Mouse (Mus musculus): Measurements from ENCODE around the gene Syap1. TPM values are rescaled to one million over a fixed set of nuclear protein-coding genes. Genes with fewer than 3 reads are reported as not detected.
"Not testable (repeated sequence)": the region's sequence is repeated elsewhere in the genome, so short reads cannot be mapped to it uniquely, and the experiment has no call there.

Gene Syap1
- total and polyA plus RNA-seq, 2 experiments from 2014 or later: 23.4 to 40.0 TPM

- no peak for TF ChIP-seq CTCF (IDR thresholded peaks at IDR 0.05; ENCODE audit: low read depth)
- H3K4me3 ChIP-seq (ENCODE audit: low read length): no peak overlapping the region
- H3K4me2 ChIP-seq (ENCODE audit: low read depth, low read length): no peak overlapping the region
- no peaks in the 10 kb centered on the region for H3K9me3 ChIP-seq (ENCODE audit: low read length)
- DNase-seq (ENCODE audit: low spot score) (no peak), ATAC-seq (no peak)
- H3K4me1 ChIP-seq (ENCODE audit: insufficient read depth, low read length): no peaks in the 10 kb centered on the region
- H3K36me3 ChIP-seq (ENCODE audit: insufficient read depth, low read length): no peaks in the 10 kb centered on the region
- H3K9ac ChIP-seq (replicated peaks; ENCODE audit: low read length): no peak overlapping the region
- H3K27ac ChIP-seq: no peak overlapping the region
- WGBS: 59% methylated on average over 1 of the region's 1 CpGs
- H3K27me3 ChIP-seq (ENCODE audit: insufficient read depth, low read length): no peaks in the 10 kb centered on the region
These were observed 56.7 kb downstream of the Syap1 start for GRCm38 (mm10) chrX:162831542-162831941.

- Histone ChIP-seq H3K9ac (replicated peaks; ENCODE audit: low read length) (no peak overlapping the region), H3K27me3 (ENCODE audit: insufficient read depth, low read length) (no peaks in the 10 kb centered on the region), H3K9me3 (ENCODE audit: low read length) (no peaks in the 10 kb centered on the region), H3K27ac (no peak overlapping the region), H3K4me1 (ENCODE audit: insufficient read depth, low read length) (no peaks in the 10 kb centered on the region), H3K4me2 (ENCODE audit: low read depth, low read length) (no peak overlapping the region), H3K4me3 (ENCODE audit: low read length) (no peak overlapping the region), H3K36me3 (ENCODE audit: insufficient read depth, low read length) (no peaks in the 10 kb centered on the region)
- DNase-seq (ENCODE audit: low spot score): no peak
- 18% methylated on average over 1 of the region's 1 CpGs for WGBS
- ATAC-seq: no peak
- no peak for TF ChIP-seq CTCF (IDR thresholded peaks at IDR 0.05; ENCODE audit: low read depth)
These were observed 57.2 kb downstream of the Syap1 start for GRCm38 (mm10) chrX:162831036-162831435.

GRCm38 (mm10) chrX:162830313-162830712 is 57.9 kb downstream of the Syap1 start:
- not testable (repeated sequence) for DNase-seq (ENCODE audit: low spot score); ATAC-seq; H3K9ac ChIP-seq (replicated peaks; ENCODE audit: low read length); H3K4me3 ChIP-seq (ENCODE audit: low read length); H3K4me2 ChIP-seq (ENCODE audit: low read depth, low read length); H3K9me3 ChIP-seq (ENCODE audit: low read length); H3K27me3 ChIP-seq (ENCODE audit: insufficient read depth, low read length); H3K4me1 ChIP-seq (ENCODE audit: insufficient read depth, low read length); H3K36me3 ChIP-seq (ENCODE audit: insufficient read depth, low read length); H3K27ac ChIP-seq
- WGBS: 72% methylated on average over 2 of the region's 2 CpGs

- Histone ChIP-seq H3K4me2 (ENCODE audit: low read depth, low read length) (peak overlapping the region; percentile 40), H3K27me3 (ENCODE audit: insufficient read depth, low read length) (no peaks in the 10 kb centered on the region), H3K9ac (replicated peaks; ENCODE audit: low read length) (no peak overlapping the region), H3K4me3 (ENCODE audit: low read length) (peak overlapping the region; percentile 51), H3K9me3 (ENCODE audit: low read length) (no peaks in the 10 kb centered on the region), H3K36me3 (ENCODE audit: insufficient read depth, low read length) (no peaks in the 10 kb centered on the region), H3K4me1 (ENCODE audit: insufficient read depth, low read length) (no peaks in the 10 kb centered on the region), H3K27ac (no peak overlapping the region)
- no peak for DNase-seq (ENCODE audit: low spot score)
- ATAC-seq: no peak
- 46% methylated on average over 5 of the region's 5 CpGs for WGBS
- TF ChIP-seq CTCF (IDR thresholded peaks at IDR 0.05; ENCODE audit: low read depth): no peak
These were observed 58.5 kb downstream of the Syap1 start for GRCm38 (mm10) chrX:162829741-162830140.

GRCm38 (mm10) chrX:162829203-162829708 is 59.0 kb downstream of the Syap1 start, which contains the start of gene Txlng:
Txlng (minus strand) TSS chrX:162829454.
- WGBS: 19% methylated on average over 37 of the region's 37 CpGs
- H3K9ac ChIP-seq (replicated peaks; ENCODE audit: low read length): peak within 1 kb of the TSS; percentile 51

GRCm38 (mm10) chrX:162828783-162829182 is 59.5 kb downstream of the Syap1 start:
- peak overlapping the region; percentile 51 for H3K4me3 ChIP-seq (ENCODE audit: low read length)
- no peaks in the 10 kb centered on the region for H3K27me3 ChIP-seq (ENCODE audit: insufficient read depth, low read length)
- H3K4me1 ChIP-seq (ENCODE audit: insufficient read depth, low read length): no peaks in the 10 kb centered on the region
- no peaks in the 10 kb centered on the region for H3K9me3 ChIP-seq (ENCODE audit: low read length)
- TF ChIP-seq CTCF (IDR thresholded peaks at IDR 0.05; ENCODE audit: low read depth): no peak
- ATAC-seq (peak; percentile 24), DNase-seq (ENCODE audit: low spot score) (peak; percentile 8)
- H3K4me2 ChIP-seq (ENCODE audit: low read depth, low read length): peak overlapping the region; percentile 76
- H3K36me3 ChIP-seq (ENCODE audit: insufficient read depth, low read length): no peaks in the 10 kb centered on the region
- peak overlapping the region; percentile 51 for H3K9ac ChIP-seq (replicated peaks; ENCODE audit: low read length)
- H3K27ac ChIP-seq: peak overlapping the region; percentile 64; the same call in 1 of the 2 replicates
- WGBS: 28% methylated on average over 20 of the region's 20 CpGs

More at GRCm38 (mm10) chrX:162829203-162829708, 59.0 kb downstream of the Syap1 start, which contains the start of gene Txlng:
- Histone ChIP-seq H3K4me2 (ENCODE audit: low read depth, low read length) (peak within 1 kb of the TSS; percentile 76), H3K4me1 (ENCODE audit: insufficient read depth, low read length) (no peaks in the 10 kb centered on the region), H3K4me3 (ENCODE audit: low read length) (peak within 1 kb of the TSS; percentile 51), H3K9me3 (ENCODE audit: low read length) (no peaks in the 10 kb centered on the region), H3K36me3 (ENCODE audit: insufficient read depth, low read length) (no peaks in the 10 kb centered on the region), H3K27me3 (ENCODE audit: insufficient read depth, low read length) (no peaks in the 10 kb centered on the region), H3K27ac (peak within 1 kb of the TSS; percentile 64; the same call in 1 of the 2 replicates)
- no peak for TF ChIP-seq CTCF (IDR thresholded peaks at IDR 0.05; ENCODE audit: low read depth)
- DNase-seq (ENCODE audit: low spot score): peak; percentile 96
- peak; percentile 98 for ATAC-seq

- H3K4me1 ChIP-seq (ENCODE audit: insufficient read depth, low read length): no peaks in the 10 kb centered on the region
- peak overlapping the region; percentile 51 for H3K4me3 ChIP-seq (ENCODE audit: low read length)
- no peak for DNase-seq (ENCODE audit: low spot score)
- no peaks in the 10 kb centered on the region for H3K36me3 ChIP-seq (ENCODE audit: insufficient read depth, low read length)
- H3K27ac ChIP-seq: no peak overlapping the region
- TF ChIP-seq CTCF (IDR thresholded peaks at IDR 0.05; ENCODE audit: low read depth): no peak
- H3K4me2 ChIP-seq (ENCODE audit: low read depth, low read length): peak overlapping the region; percentile 76
- 45% methylated on average over 6 of the region's 6 CpGs for WGBS
- ATAC-seq: no peak
- no peaks in the 10 kb centered on the region for H3K9me3 ChIP-seq (ENCODE audit: low read length)
- peak overlapping the region; percentile 51; the same call in 1 of the 2 replicates for H3K9ac ChIP-seq (replicated peaks; ENCODE audit: low read length)
- H3K27me3 ChIP-seq (ENCODE audit: insufficient read depth, low read length): no peaks in the 10 kb centered on the region
These were observed 60.2 kb downstream of the Syap1 start for GRCm38 (mm10) chrX:162828016-162828415.

MicroRNAs within 50 kb of the gene (microRNA counts, 519-probe panel; counts per million panel counts)
- not detected for microRNA mmu-miR-3473

Small RNAs within 50 kb of the gene (microRNA-seq; reads per million reads assigned to microRNA genes)
- gene Mir3473a: 0 reads per million in 2 experiments

Other genes starting within 250 kb of the Syap1 start
- 10.9 and 11.3 TPM in 2 replicates for gene Reps2, start 244.8 kb downstream of the Syap1 start, total RNA-seq (2014; rRNA removed)
- 1.9 and 2.4 TPM in 2 replicates for gene Reps2, start 244.8 kb downstream of the Syap1 start, polyA plus RNA-seq (2015; fragmentation: Nextera tagmentation; extraction: Ambion mirVana)
- gene Rbbp7, start 128.0 kb downstream of the Syap1 start, total RNA-seq (2014; rRNA removed): 97.1 and 112 TPM in 2 replicates
- 254 TPM in 2 replicates for gene Rbbp7, start 128.0 kb downstream of the Syap1 start, polyA plus RNA-seq (2015; fragmentation: Nextera tagmentation; extraction: Ambion mirVana)
- 8.3 and 10.8 TPM in 2 replicates for gene Txlng, start 59.0 kb downstream of the Syap1 start, total RNA-seq (2014; rRNA removed)
- 11.8 and 12.6 TPM in 2 replicates for gene Txlng, start 59.0 kb downstream of the Syap1 start, polyA plus RNA-seq (2015; fragmentation: Nextera tagmentation; extraction: Ambion mirVana)
- 48.8 and 53.6 TPM in 2 replicates for gene Ctps2, start 12.8 kb upstream of the Syap1 start, total RNA-seq (2014; rRNA removed)
- gene Ctps2, start 12.8 kb upstream of the Syap1 start, polyA plus RNA-seq (2015; fragmentation: Nextera tagmentation; extraction: Ambion mirVana): 71.5 and 74.9 TPM in 2 replicates
- gene S100g, start 76.2 kb upstream of the Syap1 start, total RNA-seq (2014; rRNA removed): not detected in 2 replicates
- gene S100g, start 76.2 kb upstream of the Syap1 start, polyA plus RNA-seq (2015; fragmentation: Nextera tagmentation; extraction: Ambion mirVana): 0.84 and 0.91 TPM in 2 replicates

All from hindbrain, postnatal 0 days (tissue).